Mouse (Mus musculus): ENCODE data around the gene Agtr1b. TPM values are rescaled to one million over a fixed set of nuclear protein-coding genes. Genes with fewer than 3 reads are reported as not detected.

The Agtr1b gene
- under 1 TPM; 0.16 to 0.21 TPM for total RNA-seq (2021)
- long read RNA-seq, experiment 1: 0 reads
- long read RNA-seq, experiment 2: 0 reads

DNA sequence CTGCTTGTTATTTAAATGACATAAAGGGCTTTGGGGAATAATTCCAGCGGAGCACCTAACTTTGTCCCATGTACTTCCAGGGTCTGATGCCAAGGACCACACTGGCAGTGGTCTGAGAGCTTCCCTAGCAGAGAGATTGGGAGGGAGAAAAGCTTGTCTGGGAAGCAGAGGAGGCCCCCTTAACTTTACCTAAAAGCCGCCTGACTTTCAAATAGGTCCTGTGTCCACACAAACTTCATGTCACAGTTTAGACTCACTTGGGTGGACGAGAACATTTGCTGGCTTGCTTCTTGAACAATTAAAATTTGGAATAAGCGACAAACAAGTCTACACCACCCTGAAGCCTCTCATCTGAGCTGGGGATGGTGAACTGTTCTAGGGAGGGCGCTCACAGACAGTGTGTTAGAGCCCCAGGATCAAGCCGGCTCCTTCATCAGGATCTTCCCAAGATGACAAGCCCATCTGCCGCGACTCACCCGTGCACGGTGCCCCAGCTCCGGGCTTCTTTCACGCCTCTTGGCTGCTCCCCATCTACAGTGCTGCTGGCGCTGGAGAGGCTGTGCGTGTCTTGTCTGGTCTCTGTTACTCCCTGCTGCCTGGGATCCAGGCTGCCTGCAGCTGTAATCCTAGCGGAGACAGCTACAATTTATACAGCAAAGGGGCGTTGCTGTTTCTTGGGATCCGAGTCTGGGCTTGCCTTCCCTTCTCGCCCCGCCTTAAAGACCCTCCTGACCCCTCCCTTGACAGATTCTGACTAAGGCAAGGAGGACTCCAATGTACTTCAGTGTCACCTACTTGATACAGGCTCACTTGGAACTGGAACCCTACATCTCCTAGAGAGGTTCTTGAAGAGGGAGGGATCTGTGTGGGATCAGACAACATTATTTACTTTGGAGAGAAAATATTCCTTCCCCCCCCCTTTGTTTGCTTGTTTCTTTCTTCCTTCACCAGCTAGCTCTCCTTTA is at the start of gene Agtr1b:
Gene Agtr1b, minus strand, starts transcription at position 620 of the 965 bp plus-strand sequence.
- DNase-seq (ENCODE audit: low spot score in 2 of 2): no peak

DNA sequence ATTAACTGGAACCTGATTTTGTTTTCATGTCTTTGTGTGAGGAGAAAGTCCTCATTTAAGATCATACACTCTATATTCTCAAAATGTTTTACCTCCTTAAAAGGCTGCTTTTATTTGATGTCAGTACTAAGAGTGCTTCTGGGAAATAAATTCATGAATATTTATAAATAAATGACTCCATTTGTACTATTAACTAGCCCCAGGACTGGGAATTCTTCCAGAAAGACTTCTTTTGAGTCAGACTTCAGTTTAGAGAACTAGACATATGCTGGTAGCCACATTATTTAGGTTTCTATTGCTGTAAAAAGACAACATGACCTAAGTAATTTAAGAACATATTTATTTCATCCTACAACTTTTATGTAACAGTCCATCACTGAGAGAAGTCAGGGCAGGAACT is 13.4 kb downstream of the Agtr1b start:
- DNase-seq (ENCODE audit: low spot score in 2 of 2): no peak

DNA sequence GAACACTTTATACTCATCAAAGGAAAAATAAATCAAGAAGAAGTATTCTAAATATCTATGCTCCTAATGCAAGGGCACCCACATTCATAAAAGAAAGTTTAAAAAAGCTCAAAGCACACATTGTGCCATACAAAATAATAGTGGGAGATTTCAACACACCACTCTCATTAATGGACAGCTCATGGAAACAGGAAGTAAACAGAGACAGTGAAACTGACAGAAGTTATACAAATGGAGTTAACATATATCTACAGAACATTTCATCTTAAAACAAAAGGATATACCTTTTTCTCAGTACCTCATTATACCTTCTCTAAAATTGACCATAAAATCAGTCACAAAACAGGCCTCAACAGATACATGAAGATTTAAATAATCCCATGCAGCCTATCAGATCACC is 18.8 kb downstream of the Agtr1b start:
- no peak for DNase-seq (ENCODE audit: low spot score in 2 of 2)

DNA sequence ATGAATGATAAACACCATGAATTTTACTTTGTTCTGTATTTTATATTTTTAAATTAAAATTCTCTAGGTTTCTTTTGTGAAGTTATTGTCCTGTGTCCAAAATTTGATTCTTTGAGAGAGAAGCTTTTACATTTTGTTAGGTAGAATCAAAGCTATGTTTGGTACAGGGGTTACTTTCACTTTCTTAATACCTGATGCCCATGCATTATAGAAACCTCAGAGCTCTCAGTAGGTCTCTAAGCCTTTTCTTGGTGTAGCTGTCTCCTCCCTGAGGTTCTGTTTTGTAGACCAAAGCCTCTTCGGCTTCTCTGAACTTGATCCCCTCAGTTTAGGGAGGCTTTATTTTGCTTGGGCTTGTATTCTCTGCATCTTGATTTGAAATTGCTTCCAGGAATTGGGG is 26.6 kb downstream of the Agtr1b start:
- no peak for DNase-seq (ENCODE audit: low spot score in 2 of 2)

DNA sequence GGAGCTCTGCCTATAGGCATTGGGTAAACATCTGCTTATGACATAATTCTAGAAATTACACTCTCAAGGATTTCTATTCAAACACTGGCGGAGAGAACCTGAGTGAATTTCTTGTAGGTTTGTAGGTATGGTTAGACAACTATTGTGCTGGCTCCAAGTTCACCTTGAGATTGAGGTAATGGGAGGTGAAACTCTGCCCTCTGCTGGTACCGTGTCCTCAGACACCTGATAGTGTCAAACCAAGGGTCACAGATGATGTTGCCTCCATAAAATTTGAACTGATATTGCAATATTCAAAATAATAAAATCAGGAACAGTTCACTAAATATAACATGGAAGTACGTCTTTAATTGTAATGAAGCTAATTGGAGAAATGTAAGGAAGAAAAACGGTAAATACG is 32.3 kb downstream of the Agtr1b start:
- DNase-seq (ENCODE audit: low spot score in 2 of 2): no peak

DNA sequence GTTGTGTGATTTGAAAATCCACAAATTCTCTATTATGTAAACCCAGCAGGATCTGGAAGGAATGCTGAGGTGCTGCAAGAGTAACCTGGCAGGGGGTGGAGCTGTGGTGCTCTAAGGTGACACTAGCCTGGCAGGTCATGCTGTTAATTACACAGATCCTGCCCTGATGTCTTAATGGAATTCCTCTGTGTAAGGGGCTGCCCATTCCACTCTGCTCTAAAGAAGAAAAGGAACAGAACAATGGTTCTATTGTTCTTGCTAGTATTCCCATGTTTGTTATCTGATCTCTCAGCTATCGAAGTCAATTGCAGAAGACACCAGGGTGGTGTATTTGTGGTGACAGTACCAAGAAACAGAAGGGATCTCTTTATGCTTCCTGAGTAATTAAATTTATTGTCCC is 49.7 kb downstream of the Agtr1b start:
- no peak for DNase-seq (ENCODE audit: low spot score in 2 of 2)

DNA sequence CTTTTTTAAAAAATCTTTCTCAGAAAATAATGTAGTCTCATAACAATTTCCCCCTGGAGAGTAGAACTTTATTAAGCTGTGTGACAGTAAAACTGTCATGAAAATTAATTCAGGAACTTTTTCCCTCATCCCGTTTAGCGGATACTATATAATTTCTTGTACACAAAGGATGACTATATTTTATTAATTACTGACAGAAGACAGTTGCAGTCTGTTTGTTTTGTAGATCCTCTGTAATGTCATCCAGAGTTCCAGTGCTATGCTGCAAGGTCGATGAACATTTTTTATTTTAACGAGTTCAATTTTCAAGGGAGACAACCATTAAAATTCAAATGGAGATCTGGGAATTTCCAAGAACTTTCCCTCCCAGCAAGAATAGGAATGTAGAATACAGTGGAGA is 57.8 kb downstream of the Agtr1b start:
- no peak for DNase-seq (ENCODE audit: low spot score in 2 of 2)

DNA sequence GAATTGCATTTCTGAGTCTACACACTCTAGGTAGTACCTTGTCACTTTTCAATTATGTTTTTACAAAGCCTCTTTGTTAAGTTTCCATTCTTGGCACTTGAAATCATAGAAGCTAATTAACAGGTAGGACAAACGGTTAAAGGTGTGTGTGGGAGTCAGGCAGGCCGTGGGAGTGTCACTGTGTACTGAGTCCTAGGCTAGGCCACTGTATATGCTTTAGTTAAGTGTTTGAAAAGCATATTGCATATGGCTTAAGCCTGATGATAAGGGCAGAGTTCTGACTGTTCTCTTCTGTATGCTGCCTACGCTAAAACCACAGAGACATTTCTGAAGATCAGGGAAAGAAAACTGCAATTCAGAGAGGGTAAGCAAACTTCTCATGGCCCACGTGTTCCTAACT is 59.7 kb downstream of the Agtr1b start:
- DNase-seq (ENCODE audit: low spot score in 2 of 2): no peak

DNA sequence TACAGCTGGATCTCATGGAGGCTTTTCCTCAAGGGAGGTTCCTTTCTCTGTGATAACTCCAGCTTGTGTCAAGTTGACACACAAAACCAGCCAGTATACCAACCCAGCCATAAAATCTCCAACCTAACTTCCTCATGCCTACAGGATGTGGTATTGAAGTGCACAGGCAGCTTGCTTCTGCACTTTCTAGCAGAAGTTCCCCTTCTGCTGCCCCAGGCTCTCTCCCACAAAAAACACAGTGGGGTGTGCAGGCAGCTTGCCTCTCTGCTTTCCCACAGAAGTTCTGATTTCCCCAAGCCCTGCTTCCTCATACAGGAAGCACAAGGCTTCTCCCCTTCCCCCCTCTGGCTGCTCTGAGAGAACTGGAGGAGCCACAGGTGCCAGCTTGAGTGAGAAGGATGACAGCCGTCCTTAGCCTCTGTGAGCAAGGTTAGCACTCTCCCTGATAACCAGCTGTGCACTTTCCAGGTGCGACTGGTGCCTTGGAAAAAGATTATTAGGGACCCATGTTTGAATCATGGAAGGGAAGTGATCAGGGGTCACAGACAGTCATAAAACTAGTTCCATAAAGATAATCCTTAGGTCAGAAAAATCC is 62.1 kb downstream of the Agtr1b start:
- no peak for DNase-seq (ENCODE audit: low spot score in 2 of 2)

DNA sequence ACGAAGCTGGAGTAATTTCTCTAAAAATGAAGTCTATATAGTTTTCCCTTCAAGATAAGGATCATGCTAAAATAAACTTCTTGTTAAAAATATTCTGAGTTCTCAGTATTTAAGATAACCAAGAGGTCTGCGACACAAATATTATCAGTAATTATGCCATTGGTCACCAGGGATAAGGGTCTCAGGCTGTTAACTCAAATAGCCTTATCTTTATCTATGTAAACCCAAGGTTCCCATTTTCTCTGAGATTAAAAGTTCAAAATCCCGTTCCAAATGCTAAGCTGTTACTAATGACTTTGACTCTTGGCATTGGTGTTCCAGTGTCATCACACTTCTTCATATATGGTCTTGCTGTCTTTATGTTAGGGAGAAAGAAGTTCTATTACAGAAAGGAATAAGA is 71.4 kb downstream of the Agtr1b start:
- no peak for DNase-seq (ENCODE audit: low spot score in 2 of 2)

DNA sequence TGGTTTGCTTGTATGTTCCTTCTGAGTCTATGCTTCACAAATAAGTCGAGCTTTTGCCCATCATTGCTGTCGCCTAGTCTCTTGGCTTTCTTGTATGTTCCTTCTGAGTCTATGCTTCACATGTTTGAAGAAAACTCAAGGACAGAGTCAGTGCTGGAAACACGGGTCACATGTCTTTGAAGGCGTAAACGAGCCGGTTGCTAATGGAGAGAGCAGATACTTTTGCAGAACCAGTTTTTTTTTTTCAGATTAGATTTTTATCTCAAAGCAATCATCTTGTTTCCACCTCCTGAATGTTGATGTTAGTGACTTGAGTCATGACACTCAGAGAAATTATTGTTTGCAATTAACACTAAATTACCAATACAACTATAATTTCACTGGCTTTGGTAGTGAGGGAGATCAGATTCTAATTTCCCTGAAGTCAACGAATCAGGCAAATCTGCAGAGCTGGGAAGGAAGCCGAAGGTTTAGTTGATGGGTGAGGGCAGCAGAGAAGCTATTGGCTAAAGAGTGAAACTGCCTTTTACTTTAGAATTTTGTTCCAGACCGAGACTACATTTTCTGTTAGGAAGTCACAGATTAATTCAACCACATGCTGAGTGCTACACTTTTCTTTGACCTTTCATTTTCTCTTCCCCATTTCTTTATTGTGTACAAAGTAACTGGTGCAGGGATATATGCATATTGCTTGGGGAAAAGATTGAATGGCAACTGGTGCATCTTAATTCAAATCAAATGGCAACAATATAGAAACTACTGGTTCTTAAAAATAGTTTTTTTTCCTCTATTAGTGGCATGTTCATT is 72.2 kb downstream of the Agtr1b start:
- no peak for DNase-seq (ENCODE audit: low spot score in 2 of 2)

DNA sequence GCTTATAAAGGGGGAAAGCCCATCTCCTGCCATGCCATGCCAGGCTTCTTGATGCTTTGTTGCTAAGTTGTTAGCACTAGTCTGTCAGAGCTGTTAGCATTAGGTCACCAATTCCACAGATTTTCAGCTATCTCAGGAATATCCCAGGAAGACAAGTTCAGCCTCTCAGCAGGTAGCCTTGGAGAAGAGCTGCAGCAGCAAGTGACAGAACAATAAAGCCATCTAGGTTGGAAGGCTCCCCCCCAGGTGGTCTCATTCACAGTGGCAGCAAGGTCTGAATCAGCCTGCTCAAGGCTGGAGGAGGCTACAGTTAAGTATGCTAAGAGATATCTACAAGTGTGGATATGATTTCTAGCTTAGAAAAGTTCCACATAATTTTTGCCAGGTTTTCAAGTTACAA is 75.6 kb downstream of the Agtr1b start:
- DNase-seq (ENCODE audit: low spot score in 2 of 2): no peak

DNA sequence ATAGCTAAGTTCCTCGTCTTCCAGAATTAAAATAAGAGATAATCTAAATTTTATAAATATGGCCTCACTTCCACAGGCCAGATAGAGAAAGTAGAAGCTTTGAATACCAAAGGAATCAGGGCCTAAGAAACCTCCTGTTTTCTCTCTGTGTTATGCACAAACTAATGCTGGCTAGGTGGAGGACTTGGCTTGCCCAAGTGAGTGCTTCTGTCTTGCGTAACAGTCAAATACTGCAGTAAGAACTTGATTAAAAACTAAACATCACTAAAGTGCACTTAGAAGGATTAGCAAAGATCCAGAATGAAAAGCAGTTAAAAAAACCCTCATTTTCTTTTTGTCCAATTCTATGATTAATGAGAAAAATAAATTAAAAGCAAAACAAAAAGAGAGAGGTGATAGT is 78.2 kb downstream of the Agtr1b start:
- DNase-seq (ENCODE audit: low spot score in 2 of 2): no peak

DNA sequence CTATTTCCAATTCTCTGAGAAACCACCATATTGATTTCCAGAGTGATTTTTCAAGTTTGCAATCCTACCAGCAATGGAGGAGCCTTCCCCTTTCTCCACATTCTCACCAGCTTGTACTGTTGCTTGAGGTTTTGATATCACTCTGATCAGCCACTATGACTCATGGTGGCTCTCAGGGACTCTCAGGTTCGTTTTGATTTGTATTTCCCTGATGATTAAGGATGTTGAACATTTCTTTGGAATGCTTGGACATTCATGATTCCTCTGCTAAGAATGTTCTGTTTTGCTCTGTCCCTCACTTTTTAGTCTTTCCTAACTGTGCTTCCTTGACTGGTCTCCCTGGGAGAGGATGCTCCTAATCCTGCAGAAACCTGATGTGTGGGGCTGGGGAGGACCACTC is 85.2 kb downstream of the Agtr1b start:
- no peak for DNase-seq (ENCODE audit: low spot score in 2 of 2)

DNA sequence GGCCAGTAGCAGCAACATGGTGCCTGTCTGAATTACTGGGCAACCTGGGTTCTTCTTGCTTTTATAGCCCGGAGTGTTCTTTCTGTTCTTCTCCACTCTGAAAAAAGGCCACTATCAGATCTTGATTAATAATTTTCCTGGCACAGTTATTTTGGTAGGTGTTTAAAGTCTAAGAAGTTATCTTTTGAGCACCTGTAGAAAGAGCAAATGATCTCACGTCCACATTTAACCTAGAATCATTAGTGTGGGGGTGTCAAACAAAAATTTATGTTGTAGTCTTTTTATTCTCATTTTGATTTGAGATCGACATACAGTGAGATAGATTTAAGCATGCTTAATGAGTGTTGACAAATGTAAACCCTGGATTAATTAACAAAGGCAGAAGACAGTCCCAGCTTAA is 91.3 kb downstream of the Agtr1b start, which contains the start of gene Cpb1:
Gene Cpb1, minus strand, starts transcription at position 101 of the 400 bp plus-strand sequence.
- DNase-seq (ENCODE audit: low spot score in 2 of 2): no peak

Other genes starting within 250 kb of the Agtr1b start
- gene Gyg, start 211.9 kb downstream of the Agtr1b start, total RNA-seq (2021): 10 to 100 TPM; 30.0 to 31.7 TPM
- not detected for gene Cpa3, start 125.0 kb downstream of the Agtr1b start, total RNA-seq (2021)
- under 1 TPM in 1 of 2 experiments, not detected in 1; 0.14 TPM for gene Cpb1, start 91.4 kb downstream of the Agtr1b start, total RNA-seq (2021)